Mouse (Mus musculus): ENCODE data around the gene Olfr1370. TPM values are rescaled to one million over a fixed set of nuclear protein-coding genes. Genes with fewer than 3 reads are reported as not detected.
"Not testable (repeated sequence)": the region's sequence is repeated elsewhere in the genome, so short reads cannot be mapped to it uniquely, and the experiment has no call there.

Gene Olfr1370
- total RNA-seq (2017) = not detected in 2 replicates

- ATAC-seq (replicated peaks; ENCODE audit: low read depth, poor library complexity, severe bottlenecking) = no peak
Observed at GRCm38 (mm10) chr13:21074847-21075246, at the start of gene Olfr1370. Gene Olfr1370 (minus strand): TSS chr13:21074947.

GRCm38 (mm10) chr13:21114121-21114520 is 39.4 kb upstream of the Olfr1370 start:
- no peak; the same call in 1 of the 2 replicates for ATAC-seq (replicated peaks; ENCODE audit: low read depth, poor library complexity, severe bottlenecking)

- ATAC-seq (replicated peaks; ENCODE audit: low read depth, poor library complexity, severe bottlenecking) = not testable (repeated sequence)
Observed at GRCm38 (mm10) chr13:21111183-21111582, 36.4 kb upstream of the Olfr1370 start, which contains the start of gene Olfr1369-ps1. Gene Olfr1369-ps1 (plus strand): TSS chr13:21111483.

GRCm38 (mm10) chr13:21110441-21110840 is 35.7 kb upstream of the Olfr1370 start:
- ATAC-seq (replicated peaks; ENCODE audit: low read depth, poor library complexity, severe bottlenecking) = no peak

GRCm38 (mm10) chr13:21109759-21110158 is 35.0 kb upstream of the Olfr1370 start:
- no peak for ATAC-seq (replicated peaks; ENCODE audit: low read depth, poor library complexity, severe bottlenecking)

GRCm38 (mm10) chr13:21082686-21083085 is 7.9 kb upstream of the Olfr1370 start:
- ATAC-seq (replicated peaks; ENCODE audit: low read depth, poor library complexity, severe bottlenecking) = no peak

- ATAC-seq (replicated peaks; ENCODE audit: low read depth, poor library complexity, severe bottlenecking) = no peak
Observed at GRCm38 (mm10) chr13:21066021-21066420, 8.7 kb downstream of the Olfr1370 start.

- no peak for ATAC-seq (replicated peaks; ENCODE audit: low read depth, poor library complexity, severe bottlenecking)
Observed at GRCm38 (mm10) chr13:21050118-21050517, 24.6 kb downstream of the Olfr1370 start.

GRCm38 (mm10) chr13:21040589-21041199 is 34.1 kb downstream of the Olfr1370 start:
- ATAC-seq (replicated peaks; ENCODE audit: low read depth, poor library complexity, severe bottlenecking) = no peak

GRCm38 (mm10) chr13:21035981-21036380 is 38.8 kb downstream of the Olfr1370 start:
- ATAC-seq (replicated peaks; ENCODE audit: low read depth, poor library complexity, severe bottlenecking) = no peak

- ATAC-seq (replicated peaks; ENCODE audit: low read depth, poor library complexity, severe bottlenecking) = 0 out of 2 replicates have a peak, but pooled peaks have one; percentile 45
Observed at GRCm38 (mm10) chr13:21035011-21035410, 39.7 kb downstream of the Olfr1370 start.

- no peak for ATAC-seq (replicated peaks; ENCODE audit: low read depth, poor library complexity, severe bottlenecking)
Observed at GRCm38 (mm10) chr13:21033176-21033575, 41.6 kb downstream of the Olfr1370 start.

GRCm38 (mm10) chr13:21024831-21025230 is 49.9 kb downstream of the Olfr1370 start:
- ATAC-seq (replicated peaks; ENCODE audit: low read depth, poor library complexity, severe bottlenecking) = no peak

Other genes with a start within 250 kb of the Olfr1370 start
- gene Olfr1369-ps1, start 36.5 kb upstream of the Olfr1370 start, total RNA-seq (2017) = 0.05 TPM in 1 of 2 replicates, not detected in the other
- not detected in 2 replicates for gene Olfr263, start 54.7 kb upstream of the Olfr1370 start, total RNA-seq (2017)
- gene Olfr1368, start 70.9 kb upstream of the Olfr1370 start, total RNA-seq (2017) = not detected in 2 replicates
- gene Trim27, start 104.5 kb upstream of the Olfr1370 start, total RNA-seq (2017) = 162 and 186 TPM in 2 replicates
- gene Gpx5, start 217.8 kb upstream of the Olfr1370 start, total RNA-seq (2017) = not detected in 2 replicates
- not detected in 2 replicates for gene Gpx6, start 237.2 kb upstream of the Olfr1370 start, total RNA-seq (2017)